Mouse (Mus musculus) MEL (cell line): ENCODE results near the gene Lhpp. TPM values are rescaled to one million over a fixed set of nuclear protein-coding genes. Genes with fewer than 3 reads are reported as not detected.

Source experiments
- DNase-seq: peaks from one replicate; pipeline ENCODE4 v3.0.0; 2011; ENCODE audit warnings: low read depth, low spot score
- H3K27ac ChIP-seq: 2 replicates; pipeline ENCODE4 v1.5.1; 2012; ENCODE audit warnings: low read depth, mild to moderate bottlenecking, control low read depth, low read length, moderate library complexity; ENCODE audit not compliant: control insufficient read depth
- H3K27me3 ChIP-seq, 2 experiments: fragments of 150-350 bp in 1 of 2; sonication (generic) in 1 of 2; 2 replicates each; pipeline ENCODE4 v1.6.1; 2012; ENCODE audit warnings: low read length in 2 of 2, mild to moderate bottlenecking in 2 of 2, improper control_type of control experiment in 1 of 2, moderate library complexity in 1 of 2; ENCODE audit not compliant: insufficient read depth in 2 of 2, control insufficient read depth in 1 of 2
- H3K36me3 ChIP-seq, 2 experiments: 2 replicates each; pipeline ENCODE4 v1.6.1; 2012 to 2014; ENCODE audit warnings: low read length in 2 of 2, improper control_type of control experiment in 1 of 2, inconsistent platforms in 1 of 2, mild to moderate bottlenecking in 1 of 2; ENCODE audit not compliant: insufficient read depth in 2 of 2, control insufficient read depth in 1 of 2
- H3K4me1 ChIP-seq, 2 experiments: fragments of 150-350 bp in 1 of 2; sonication (generic) in 1 of 2; 2 replicates each; pipeline ENCODE4 v1.6.1; 2012; ENCODE audit warnings: low read length in 2 of 2, improper control_type of control experiment in 1 of 2, mild to moderate bottlenecking in 1 of 2; ENCODE audit not compliant: insufficient read depth in 2 of 2, control insufficient read depth in 1 of 2
- H3K4me3 ChIP-seq, 2 experiments: fragments of 150-350 bp in 1 of 2; sonication (generic) in 1 of 2; 2 replicates each; pipeline ENCODE4 v1.5.1; 2012; ENCODE audit warnings: low read depth in 2 of 2, low read length in 2 of 2, mild to moderate bottlenecking in 2 of 2, moderate library complexity in 2 of 2, control low read depth in 1 of 2, improper control_type of control experiment in 1 of 2; ENCODE audit not compliant: control insufficient read depth in 1 of 2, insufficient read depth in 1 of 2
- H3K79me2 ChIP-seq: 2 replicates; pipeline ENCODE4 v1.6.1; 2012; ENCODE audit warnings: mild to moderate bottlenecking, low read length, moderate library complexity; ENCODE audit not compliant: control insufficient read depth, poor library complexity, insufficient read depth
- H3K9ac ChIP-seq: 2 replicates; pipeline ENCODE4 v1.6.1; 2012; ENCODE audit warnings: low read depth, mild to moderate bottlenecking, control low read depth, low read length, moderate library complexity; ENCODE audit not compliant: control insufficient read depth, poor library complexity, severe bottlenecking
- H3K9me3 ChIP-seq: fragments of 150-350 bp; sonication (generic); replicated peaks from 2 replicates; pipeline ENCODE4 v1.6.1; 2012; ENCODE audit warnings: mild to moderate bottlenecking, low read length, improper control_type of control experiment, moderate library complexity; ENCODE audit not compliant: insufficient read depth
- CHD2 ChIP-seq: IDR thresholded peaks from 2 replicates; pipeline ENCODE4 v1.6.1; 2011; ENCODE audit warnings: low read length, improper control_type of control experiment
- CTCF ChIP-seq, 3 experiments: IDR thresholded peaks in 2 of 3; conservative IDR thresholded peaks in 1 of 3; 2 replicates each; pipeline ENCODE4 v1.5.1; 2011 to 2012; ENCODE audit warnings: low read length in 3 of 3, low read depth in 2 of 3, mild to moderate bottlenecking in 2 of 3, improper control_type of control experiment in 1 of 3, inconsistent platforms in 1 of 3, mixed read lengths in 1 of 3, moderate library complexity in 1 of 3; ENCODE audit not compliant: control insufficient read depth in 1 of 3, insufficient read depth in 1 of 3, poor library complexity in 1 of 3, severe bottlenecking in 1 of 3
- E2F4 ChIP-seq: IDR thresholded peaks from 2 replicates; pipeline ENCODE4 v1.6.1; 2011; ENCODE audit warnings: low read depth, low read length, improper control_type of control experiment, borderline replicate concordance
- EP300 ChIP-seq, 2 experiments: IDR thresholded peaks; 2 replicates each; pipeline ENCODE4 v1.6.1; 2011; ENCODE audit warnings: improper control_type of control experiment in 2 of 2, low read length in 2 of 2, low read depth in 1 of 2, mild to moderate bottlenecking in 1 of 2
- ETS1 ChIP-seq: IDR thresholded peaks from 2 replicates; pipeline ENCODE4 v1.6.1; 2012; ENCODE audit warnings: low read depth, mild to moderate bottlenecking, inconsistent platforms, low read length, improper control_type of control experiment, moderate library complexity
- GATA1 ChIP-seq: IDR thresholded peaks from 2 replicates; pipeline ENCODE4 v1.6.1; 2011; ENCODE audit warnings: low read depth, low read length, improper control_type of control experiment
- JUND ChIP-seq: IDR thresholded peaks from 2 replicates; pipeline ENCODE4 v1.6.1; 2011; ENCODE audit warnings: low read depth, mild to moderate bottlenecking, improper control_type of control experiment, low read length
- KAT2A ChIP-seq: conservative IDR thresholded peaks from 2 replicates; pipeline ENCODE4 v1.6.1; 2012; ENCODE audit warnings: low read depth, low read length, improper control_type of control experiment, inconsistent platforms
- MAFK ChIP-seq: IDR thresholded peaks from 2 replicates; pipeline ENCODE4 v1.6.1; 2011; ENCODE audit warnings: low read depth, mild to moderate bottlenecking, low read length, improper control_type of control experiment, borderline replicate concordance
- MEF2A ChIP-seq: IDR thresholded peaks from 2 replicates; pipeline ENCODE4 v1.6.1; 2014; ENCODE audit warnings: low read depth, mild to moderate bottlenecking, inconsistent platforms, low read length, improper control_type of control experiment; ENCODE audit not compliant: poor library complexity, insufficient replicate concordance, severe bottlenecking; ENCODE audit errors: extremely low read depth
- MXI1 ChIP-seq: IDR thresholded peaks from 2 replicates; pipeline ENCODE4 v1.6.1; 2011; ENCODE audit warnings: mild to moderate bottlenecking, low read depth, low read length, improper control_type of control experiment
- MYC ChIP-seq: IDR thresholded peaks from 2 replicates; pipeline ENCODE4 v1.6.1; 2011; ENCODE audit warnings: low read depth, mild to moderate bottlenecking, low read length, improper control_type of control experiment, moderate library complexity
- NELFE ChIP-seq: IDR thresholded peaks from 2 replicates; pipeline ENCODE4 v1.6.1; 2011; ENCODE audit warnings: low read depth, low read length, improper control_type of control experiment
- NRF1 ChIP-seq: IDR thresholded peaks from 2 replicates; pipeline ENCODE4 v1.6.1; 2014; ENCODE audit warnings: low read depth, mild to moderate bottlenecking, inconsistent platforms, low read length, improper control_type of control experiment, moderate library complexity; ENCODE audit not compliant: poor library complexity, insufficient read depth, severe bottlenecking
- POLR2A ChIP-seq, 2 experiments: IDR thresholded peaks; 2 replicates each; pipeline ENCODE4 v1.6.1; 2011 to 2012; ENCODE audit warnings: low read length in 2 of 2, mild to moderate bottlenecking in 2 of 2, control low read depth in 1 of 2, improper control_type of control experiment in 1 of 2, low read depth in 1 of 2, moderate library complexity in 1 of 2; ENCODE audit not compliant: control insufficient read depth in 1 of 2, insufficient read depth in 1 of 2, poor library complexity in 1 of 2
- POLR2AphosphoS2 ChIP-seq: IDR thresholded peaks from 2 replicates; pipeline ENCODE4 v1.6.1; 2011; ENCODE audit warnings: low read length, improper control_type of control experiment
- POLR2AphosphoS5 ChIP-seq: IDR thresholded peaks from 2 replicates; pipeline ENCODE4 v1.6.1; 2012; ENCODE audit warnings: low read depth, borderline replicate concordance, mild to moderate bottlenecking, inconsistent platforms, low read length, moderate library complexity, mixed read lengths
- RAD21 ChIP-seq: IDR thresholded peaks from 2 replicates; pipeline ENCODE4 v1.6.1; 2011; ENCODE audit warnings: mild to moderate bottlenecking, low read depth, low read length, improper control_type of control experiment
- RCOR1 ChIP-seq: IDR thresholded peaks from 2 replicates; pipeline ENCODE4 v1.6.1; 2012; ENCODE audit warnings: low read depth, mild to moderate bottlenecking, inconsistent platforms, low read length, improper control_type of control experiment
- SIN3A ChIP-seq: IDR thresholded peaks from 2 replicates; pipeline ENCODE4 v1.6.1; 2012; ENCODE audit warnings: low read length, improper control_type of control experiment, inconsistent platforms
- UBTF ChIP-seq: IDR thresholded peaks from 2 replicates; pipeline ENCODE4 v1.6.1; 2012; ENCODE audit warnings: low read depth, mild to moderate bottlenecking, inconsistent platforms, low read length, improper control_type of control experiment, moderate library complexity, borderline replicate concordance; ENCODE audit not compliant: insufficient read depth
- USF1 ChIP-seq: IDR thresholded peaks from 2 replicates; pipeline ENCODE4 v1.6.1; 2014; ENCODE audit warnings: low read depth, mild to moderate bottlenecking, inconsistent platforms, low read length, improper control_type of control experiment, moderate library complexity
- USF2 ChIP-seq, 2 experiments: IDR thresholded peaks; 2 replicates each; pipeline ENCODE4 v1.6.1; 2011 to 2012; ENCODE audit warnings: improper control_type of control experiment in 2 of 2, low read length in 2 of 2, borderline replicate concordance in 1 of 2, inconsistent platforms in 1 of 2, low read depth in 1 of 2, mild to moderate bottlenecking in 1 of 2; ENCODE audit not compliant: insufficient read depth in 1 of 2
- ZC3H11A ChIP-seq: IDR thresholded peaks from 2 replicates; pipeline ENCODE4 v1.6.1; 2012; ENCODE audit warnings: low read depth, mild to moderate bottlenecking, inconsistent platforms, low read length, improper control_type of control experiment
- ZMIZ1 ChIP-seq: IDR thresholded peaks from 2 replicates; pipeline ENCODE4 v1.6.1; 2012; ENCODE audit warnings: low read depth, mild to moderate bottlenecking, inconsistent platforms, low read length, improper control_type of control experiment, moderate library complexity
- ZNF384 ChIP-seq: IDR thresholded peaks from 2 replicates; pipeline ENCODE4 v1.6.1; 2012; ENCODE audit warnings: low read depth, mild to moderate bottlenecking, inconsistent platforms, low read length, improper control_type of control experiment
- polyA plus RNA-seq, 2 experiments: library from polyadenylated mRNA; stranded (reverse) in 1 of 2; unstranded in 1 of 2; fragments of >175 nt in 1 of 2; fragments of >200 nt in 1 of 2; gene quantifications; 2 replicates each; pipeline versions ENCODE4 v1.2.1 to v1.2.4; 2012; ENCODE audit warnings: low replicate concordance in 2 of 2, low read depth in 1 of 2; ENCODE audit not compliant: insufficient read length in 2 of 2, insufficient read depth in 1 of 2, missing spikeins in 1 of 2
- total RNA-seq: library from RNA; depleted of rRNA; stranded (reverse); fragments of 300-350 nt; gene quantifications from 2 replicates; pipeline ENCODE4 v1.2.3, GENCODE M21; 2012

The Lhpp gene
- total and polyA plus RNA-seq, 3 experiments: 31.0 to 39.3 TPM; not detected in 1

GRCm38 (mm10) chr7:132679549-132679948 is 69.1 kb downstream of the Lhpp start (continued):
- TF ChIP-seq ZMIZ1 (no peak), UBTF (no peak), KAT2A (peak; percentile 21; the same call in 1 of the 2 replicates)
- TF ChIP-seq, all 39 proteins: peak for 9

GRCm38 (mm10) chr7:132681296-132681695 is 70.9 kb downstream of the Lhpp start:
- no peaks in the 10 kb centered on the region for H3K79me2 ChIP-seq
- H3K36me3 ChIP-seq: peaks cover 0 to 19% of the 10 kb centered on the region in 2 experiments; a peak in 2 of 4 replicates
- no peak for DNase-seq
- H3K27ac ChIP-seq: no peak overlapping the region
- no peak overlapping the region for H3K9ac ChIP-seq
- H3K9me3 ChIP-seq: no peaks in the 10 kb centered on the region
- peaks cover 19 to 22% of the 10 kb centered on the region in 2 experiments for H3K4me1 ChIP-seq
- TF ChIP-seq POLR2AphosphoS5 (no peak), KAT2A (no peak), MYC (no peak), POLR2A (IDR thresholded peaks at IDR 0.05; ENCODE audit: control insufficient read depth in 1 of 2, insufficient read depth in 1 of 2, low read depth in 1 of 2, low read length in 2 of 2, poor library complexity in 1 of 2) (no peak), CHD2 (no peak), GATA1 (no peak), MXI1 (no peak), E2F4 (no peak), CTCF (IDR thresholded peaks at IDR 0.05 in 2 of 3, conservative IDR thresholded peaks at IDR 0.05 in 1 of 3; ENCODE audit: control insufficient read depth in 1 of 3, insufficient read depth in 1 of 3, low read depth in 2 of 3, low read length in 3 of 3, poor library complexity in 1 of 3, severe bottlenecking in 1 of 3) (no peak), USF1 (no peak), MEF2A (no peak), ZC3H11A (no peak), RCOR1 (no peak), SIN3A (no peak), NELFE (no peak), EP300 (IDR thresholded peaks at IDR 0.05; ENCODE audit: low read depth in 1 of 2, low read length in 2 of 2) (no peak), UBTF (no peak)
- H3K27me3 ChIP-seq: no peaks in the 10 kb centered on the region
- no peak overlapping the region for H3K4me3 ChIP-seq

- no peak for DNase-seq
- Histone ChIP-seq H3K9ac (no peak overlapping the region), H3K4me3 (no peak overlapping the region), H3K27me3 (no peaks in the 10 kb centered on the region), H3K36me3 (peaks cover 0 to 22% of the 10 kb centered on the region in 2 experiments; a peak in 2 of 4 replicates), H3K4me1 (peaks cover 19 to 25% of the 10 kb centered on the region in 2 experiments), H3K9me3 (no peaks in the 10 kb centered on the region), H3K27ac (no peak overlapping the region), H3K79me2 (no peaks in the 10 kb centered on the region)
- TF ChIP-seq POLR2AphosphoS5: no peak
- TF ChIP-seq RCOR1: no peak
- no peak for TF ChIP-seq SIN3A
- TF ChIP-seq CTCF (IDR thresholded peaks at IDR 0.05 in 2 of 3, conservative IDR thresholded peaks at IDR 0.05 in 1 of 3; ENCODE audit: control insufficient read depth in 1 of 3, insufficient read depth in 1 of 3, low read depth in 2 of 3, low read length in 3 of 3, poor library complexity in 1 of 3, severe bottlenecking in 1 of 3): no peak
- TF ChIP-seq ETS1: no peak
- TF ChIP-seq E2F4: no peak
- TF ChIP-seq USF2 (IDR thresholded peaks at IDR 0.05; ENCODE audit: borderline replicate concordance in 1 of 2, insufficient read depth in 1 of 2, low read depth in 1 of 2, low read length in 2 of 2): no peak
- TF ChIP-seq ZNF384: no peak
- TF ChIP-seq POLR2AphosphoS2: no peak
- TF ChIP-seq USF1: no peak
- TF ChIP-seq UBTF: no peak
- no peak for TF ChIP-seq JUND
- TF ChIP-seq RAD21: no peak
- TF ChIP-seq NRF1: no peak
- no peak for TF ChIP-seq MXI1
- no peak for TF ChIP-seq MEF2A
- TF ChIP-seq MAFK: no peak
These were observed 71.4 kb downstream of the Lhpp start for GRCm38 (mm10) chr7:132681831-132682230.
